Mouse (Mus musculus) embryonic facial prominence, embryonic 11.5 days (tissue): ENCODE data around the gene Lama5. TPM values are rescaled to one million over a fixed set of nuclear protein-coding genes. Genes with fewer than 3 reads are reported as not detected.
"Not testable (repeated sequence)": the region's sequence is repeated elsewhere in the genome, so short reads cannot be mapped to it uniquely, and the experiment has no call there.

Source experiments
- ATAC-seq: fragments of 200-750 bp; cut with Nextera tagmentation; replicated peaks from 2 replicates; pipeline ENCODE4 v1.8.0; 2017; ENCODE audit warnings: low read depth; ENCODE audit not compliant: insufficient number of reproducible peaks, low FRiP score, low TSS enrichment
- DNase-seq: peaks from one replicate; pipeline ENCODE4 v3.0.0-alpha.2; 2015; ENCODE audit warnings: low spot score
- H3K27ac ChIP-seq: fragments of 300-500 bp; sonication (generic); replicated peaks from 2 replicates; pipeline ENCODE4 v1.5.1; 2014; ENCODE audit warnings: mild to moderate bottlenecking, low read depth, low read length, control low read depth
- H3K27me3 ChIP-seq: fragments of 300-500 bp; sonication (generic); 2 replicates; pipeline ENCODE4 v1.6.1; 2014; ENCODE audit warnings: mild to moderate bottlenecking, low read length, moderate library complexity, mixed read lengths; ENCODE audit not compliant: control insufficient read depth, insufficient read depth
- H3K36me3 ChIP-seq: fragments of 300-500 bp; sonication (generic); replicated peaks from 2 replicates; pipeline ENCODE4 v1.6.1; 2014; ENCODE audit warnings: low read depth, mild to moderate bottlenecking, low read length, moderate library complexity, mixed read lengths; ENCODE audit not compliant: control insufficient read depth, insufficient read depth
- H3K4me1 ChIP-seq: fragments of 300-500 bp; sonication (generic); 2 replicates; pipeline ENCODE4 v1.6.1; 2014; ENCODE audit warnings: low read length, mixed read lengths; ENCODE audit not compliant: control insufficient read depth, insufficient read depth
- H3K4me2 ChIP-seq: fragments of 300-500 bp; sonication (generic); 2 replicates; pipeline ENCODE4 v1.6.1; 2014; ENCODE audit warnings: low read depth, mild to moderate bottlenecking, control low read depth, low read length, moderate library complexity
- H3K4me3 ChIP-seq: fragments of 300-500 bp; sonication (generic); 2 replicates; pipeline ENCODE4 v1.5.1; 2014; ENCODE audit warnings: low read depth, low read length, control low read depth
- H3K9ac ChIP-seq: fragments of 300-500 bp; sonication (generic); replicated peaks from 2 replicates; pipeline ENCODE4 v1.6.1; 2014; ENCODE audit warnings: mild to moderate bottlenecking, control low read depth, low read length
- H3K9me3 ChIP-seq: fragments of 300-500 bp; sonication (generic); replicated peaks from 2 replicates; pipeline ENCODE4 v1.6.1; 2016; ENCODE audit warnings: mild to moderate bottlenecking, low read length, inconsistent platforms, mixed read lengths; ENCODE audit not compliant: control insufficient read depth
- WGBS: fragments of 180-500 bp; shearing (Covaris S2); extraction: QIAGEN DNeasy Blood & Tissue Kit; methylation state at CpG from one replicate; pipeline ENCODE4 v1.1.7; 2014; 5-methylcytosine and 5-hydroxymethylcytosine counted together
- polyA plus RNA-seq: library from polyadenylated mRNA; unstranded; fragments of >200 nt; fragmentation: Nextera tagmentation; extraction: Ambion mirVana; gene quantifications from 2 replicates; pipeline ENCODE4 v1.2.1, GENCODE M21; 2014

Gene Lama5
- polyA plus RNA-seq, 1 experiment from 2014 or later: 11.5 TPM

- H3K36me3 ChIP-seq: peaks cover 13% of the 10 kb centered on the region
These were observed 51.5 kb downstream of the Lama5 start for GRCm38 (mm10) chr2:180174121-180174520.

GRCm38 (mm10) chr2:180173711-180174110 is 51.9 kb downstream of the Lama5 start:
- not testable (repeated sequence) for DNase-seq, H3K27me3 ChIP-seq, H3K4me2 ChIP-seq, ATAC-seq, H3K4me1 ChIP-seq, H3K9me3 ChIP-seq, H3K27ac ChIP-seq, H3K9ac ChIP-seq, H3K4me3 ChIP-seq
- H3K36me3 ChIP-seq: peaks cover 13% of the 10 kb centered on the region
- 91% methylated on average over 8 of the region's 8 CpGs for WGBS

More at GRCm38 (mm10) chr2:180174121-180174520, 51.5 kb downstream of the Lama5 start:
- Histone ChIP-seq H3K9me3 (no peaks in the 10 kb centered on the region), H3K4me2 (no peak overlapping the region), H3K27ac (no peak overlapping the region), H3K9ac (no peak overlapping the region), H3K4me1 (peaks cover 3% of the 10 kb centered on the region; the same call in 1 of the 2 replicates), H3K27me3 (no peaks in the 10 kb centered on the region), H3K4me3 (no peak overlapping the region)
- DNase-seq (no peak), ATAC-seq (no peak)
- WGBS: 89% methylated on average over 5 of the region's 5 CpGs

GRCm38 (mm10) chr2:180173163-180173562 is 52.5 kb downstream of the Lama5 start:
- peaks cover 13% of the 10 kb centered on the region for H3K36me3 ChIP-seq
- H3K4me1 ChIP-seq: peaks cover 3% of the 10 kb centered on the region; the same call in 1 of the 2 replicates
- H3K27ac ChIP-seq: no peak overlapping the region
- H3K9me3 ChIP-seq: no peaks in the 10 kb centered on the region
- 74% methylated on average over 4 of the region's 4 CpGs for WGBS
- no peaks in the 10 kb centered on the region for H3K27me3 ChIP-seq
- no peak overlapping the region for H3K9ac ChIP-seq
- ATAC-seq (no peak), DNase-seq (no peak)
- H3K4me2 ChIP-seq: no peak overlapping the region; the same call in 1 of the 2 replicates
- H3K4me3 ChIP-seq: peak overlapping the region; percentile 17

GRCm38 (mm10) chr2:180172152-180172551 is 53.5 kb downstream of the Lama5 start:
- no peak for DNase-seq
- H3K9me3 ChIP-seq: no peaks in the 10 kb centered on the region
- H3K27ac ChIP-seq: no peak overlapping the region
- 6% methylated on average over 8 of the region's 9 CpGs for WGBS
- peak overlapping the region; percentile 65 for H3K4me2 ChIP-seq
- no peaks in the 10 kb centered on the region for H3K27me3 ChIP-seq
- peaks cover 4% of the 10 kb centered on the region for H3K36me3 ChIP-seq
- peak overlapping the region; percentile 97 for H3K9ac ChIP-seq
- peak overlapping the region; percentile 99 for H3K4me3 ChIP-seq
- no peak for ATAC-seq
- peaks cover 3% of the 10 kb centered on the region; the same call in 1 of the 2 replicates for H3K4me1 ChIP-seq

GRCm38 (mm10) chr2:180171522-180172070 is 54.1 kb downstream of the Lama5 start:
- no peaks in the 10 kb centered on the region for H3K27me3 ChIP-seq
- peak; percentile 74 for ATAC-seq
- H3K9me3 ChIP-seq: no peaks in the 10 kb centered on the region
- peak overlapping the region; percentile 99 for H3K4me3 ChIP-seq
- peak overlapping the region; percentile 65 for H3K4me2 ChIP-seq
- peak overlapping the region; percentile 85 for H3K27ac ChIP-seq
- H3K9ac ChIP-seq: peak overlapping the region; percentile 97
- DNase-seq: no peak
- peaks cover 2% of the 10 kb centered on the region for H3K36me3 ChIP-seq
- peaks cover 3% of the 10 kb centered on the region; the same call in 1 of the 2 replicates for H3K4me1 ChIP-seq
- WGBS: 0% methylated on average over 65 of the region's 80 CpGs

- H3K4me2 ChIP-seq: peak within 1 kb of the TSS; percentile 65
- DNase-seq (peak; percentile 96), ATAC-seq (peak; percentile 99)
- H3K4me1 ChIP-seq: peaks cover 3% of the 10 kb centered on the region; the same call in 1 of the 2 replicates
- H3K27ac ChIP-seq: peak within 1 kb of the TSS; percentile 85
- H3K9ac ChIP-seq: peak within 1 kb of the TSS; percentile 97
- no peaks in the 10 kb centered on the region for H3K27me3 ChIP-seq
- H3K36me3 ChIP-seq: peaks cover 2% of the 10 kb centered on the region
- H3K9me3 ChIP-seq: no peaks in the 10 kb centered on the region
- peak within 1 kb of the TSS; percentile 99 for H3K4me3 ChIP-seq
- 6% methylated on average over 41 of the region's 41 CpGs for WGBS
These were observed 54.7 kb downstream of the Lama5 start, which contains the start of gene Adrm1 for GRCm38 (mm10) chr2:180170806-180171521. Gene Adrm1, plus strand, starts transcription at chr2:180171485.

GRCm38 (mm10) chr2:180170151-180170805 is 55.4 kb downstream of the Lama5 start:
- Histone ChIP-seq H3K9ac (peak overlapping the region; percentile 47; the same call in 1 of the 2 replicates), H3K27ac (no peak overlapping the region), H3K4me1 (peaks cover 3% of the 10 kb centered on the region; the same call in 1 of the 2 replicates), H3K4me3 (no peak overlapping the region), H3K27me3 (no peaks in the 10 kb centered on the region), H3K4me2 (no peak overlapping the region), H3K9me3 (no peaks in the 10 kb centered on the region), H3K36me3 (peaks cover 2% of the 10 kb centered on the region)
- ATAC-seq (no peak), DNase-seq (no peak)
- WGBS: 89% methylated on average over 11 of the region's 11 CpGs
